Mouse (Mus musculus) midbrain, embryonic 13.5 days (tissue): ENCODE measurements around the gene Nectin2. TPM values are rescaled to one million over a fixed set of nuclear protein-coding genes. Genes with fewer than 3 reads are reported as not detected.
"Not testable (repeated sequence)": the region's sequence is repeated elsewhere in the genome, so short reads cannot be mapped to it uniquely, and the experiment has no call there.

Experiments
- ATAC-seq: fragments of 200-750 bp; cut with Nextera tagmentation; 2 replicates; pipeline ENCODE4 v1.8.0; 2017; ENCODE audit warnings: mild to moderate bottlenecking, moderate TSS enrichment, moderate library complexity
- H3K27ac ChIP-seq: fragments of 300-500 bp; sonication (generic); 2 replicates; pipeline ENCODE4 v1.5.1; 2015; ENCODE audit warnings: inconsistent platforms, mild to moderate bottlenecking, moderate library complexity
- H3K27me3 ChIP-seq: fragments of 300-500 bp; sonication (generic); 2 replicates; pipeline ENCODE4 v1.6.1; 2015; ENCODE audit warnings: mild to moderate bottlenecking, inconsistent platforms
- H3K36me3 ChIP-seq: fragments of 300-500 bp; sonication (generic); 2 replicates; pipeline ENCODE4 v1.6.1; 2015; ENCODE audit warnings: mild to moderate bottlenecking, inconsistent platforms
- H3K4me1 ChIP-seq: fragments of 300-500 bp; sonication (generic); replicated peaks from 2 replicates; pipeline ENCODE4 v1.6.1; 2015; ENCODE audit warnings: inconsistent platforms
- H3K4me2 ChIP-seq: fragments of 300-500 bp; sonication (generic); replicated peaks from 2 replicates; pipeline ENCODE4 v1.6.1; 2015; ENCODE audit warnings: moderate library complexity, mild to moderate bottlenecking, inconsistent platforms
- H3K4me3 ChIP-seq: fragments of 300-500 bp; sonication (generic); replicated peaks from 2 replicates; pipeline ENCODE4 v1.5.1; 2015; ENCODE audit warnings: mild to moderate bottlenecking, inconsistent platforms
- H3K9ac ChIP-seq: fragments of 300-500 bp; sonication (generic); replicated peaks from 2 replicates; pipeline ENCODE4 v1.6.1; 2015; ENCODE audit warnings: mild to moderate bottlenecking, inconsistent platforms
- H3K9me3 ChIP-seq: fragments of 300-500 bp; sonication (generic); 2 replicates; pipeline ENCODE4 v1.6.1; 2016; ENCODE audit warnings: mild to moderate bottlenecking, inconsistent platforms
- WGBS: fragments of 180-500 bp; shearing (Covaris S2); methylation state at CpG from one replicate; pipeline ENCODE4 v1.1.7; 2015; 5-methylcytosine and 5-hydroxymethylcytosine counted together
- polyA plus RNA-seq: library from polyadenylated mRNA; unstranded; fragments of >200 nt; fragmentation: Nextera tagmentation; extraction: Ambion mirVana; gene quantifications from 2 replicates; pipeline ENCODE4 v1.2.1, GENCODE M21; 2015

Nectin2 gene
- polyA plus RNA-seq, 1 experiment from 2014 or later = 48.0 TPM

DNA sequence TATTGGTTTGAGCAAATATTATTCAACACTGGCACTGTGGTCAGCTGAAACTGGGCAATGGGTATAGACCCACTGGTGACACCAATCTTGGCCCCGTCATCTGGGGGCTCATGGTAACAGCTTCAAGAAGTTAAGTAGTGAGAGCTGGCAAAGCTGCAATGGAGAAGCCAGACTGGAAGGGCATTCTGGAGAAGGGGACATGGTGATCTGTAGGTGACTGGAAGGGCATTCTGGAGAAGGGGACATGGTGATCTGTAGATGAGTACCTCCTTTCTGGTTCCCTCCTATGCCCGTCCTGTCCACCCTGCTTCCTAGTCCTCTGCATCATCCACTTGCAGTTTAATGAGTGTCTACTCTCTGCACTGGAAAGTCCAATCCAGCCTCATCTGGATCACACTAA, 61.7 kb downstream of the Nectin2 start:
- Histone ChIP-seq H3K27ac (no peak overlapping the region), H3K36me3 (no peaks in the 10 kb centered on the region), H3K4me1 (0 out of 2 replicates have a peak, but pooled peaks cover 6% of the 10 kb centered on the region), H3K27me3 (no peaks in the 10 kb centered on the region), H3K9ac (no peak overlapping the region), H3K9me3 (no peaks in the 10 kb centered on the region), H3K4me3 (no peak overlapping the region), H3K4me2 (no peak overlapping the region)
- 94% methylated on average over 2 of the region's 2 CpGs for WGBS
- ATAC-seq = no peak

- H3K27me3 ChIP-seq = no peaks in the 10 kb centered on the region
- WGBS = 90% methylated on average over 10 of the region's 10 CpGs
- H3K27ac ChIP-seq = no peak overlapping the region
- H3K4me1 ChIP-seq = 0 out of 2 replicates have a peak, but pooled peaks cover under 1% of the 10 kb centered on the region
- H3K4me2 ChIP-seq = no peak overlapping the region
- no peak overlapping the region for H3K9ac ChIP-seq
- no peak for ATAC-seq
- no peak overlapping the region for H3K4me3 ChIP-seq
- no peaks in the 10 kb centered on the region for H3K36me3 ChIP-seq
- H3K9me3 ChIP-seq = no peaks in the 10 kb centered on the region
Measured at GRCm38 (mm10) chr7:19688101-19688500, 62.2 kb downstream of the Nectin2 start.

DNA sequence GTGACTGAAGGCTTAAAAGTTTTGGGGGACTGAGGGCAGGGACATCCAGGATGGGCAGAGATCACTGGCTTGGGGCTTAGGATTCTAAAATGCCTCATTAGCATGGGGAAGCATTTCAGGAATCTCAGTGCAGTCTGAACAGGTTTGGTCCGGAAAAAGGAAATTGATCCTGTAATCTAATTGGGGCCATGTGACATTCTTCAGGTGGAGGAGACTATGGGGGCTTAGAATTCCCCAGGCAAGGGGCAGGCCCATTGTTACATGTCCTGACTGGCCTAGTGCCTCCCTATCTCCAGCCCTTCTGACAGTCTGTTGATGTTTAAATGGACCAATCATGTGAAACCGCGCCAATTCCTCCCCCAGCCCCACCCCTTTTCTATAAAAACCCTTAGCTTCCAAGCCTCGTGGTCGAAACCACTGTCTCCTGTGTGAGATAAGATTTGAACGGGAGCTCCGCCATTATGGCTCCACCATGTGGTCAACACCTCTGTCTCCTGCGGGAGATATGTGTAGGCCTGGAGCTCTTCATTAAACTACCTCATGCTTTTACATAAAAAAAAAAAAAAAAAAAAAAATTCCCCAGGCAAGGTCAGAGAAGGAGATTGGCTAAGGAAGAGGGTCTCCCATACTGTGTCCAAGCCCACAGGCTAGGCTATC, 63.2 kb downstream of the Nectin2 start:
- not testable (repeated sequence) for H3K9me3 ChIP-seq, H3K9ac ChIP-seq, H3K36me3 ChIP-seq, H3K4me3 ChIP-seq, H3K4me2 ChIP-seq, H3K27me3 ChIP-seq, H3K27ac ChIP-seq, ATAC-seq, H3K4me1 ChIP-seq
- WGBS = 81% methylated on average over 8 of the region's 8 CpGs

GRCm38 (mm10) chr7:19686521-19686920, 63.8 kb downstream of the Nectin2 start:
- no peaks in the 10 kb centered on the region for H3K36me3 ChIP-seq
- WGBS = 85% methylated on average over 6 of the region's 6 CpGs
- no peaks in the 10 kb centered on the region for H3K9me3 ChIP-seq
- no peak overlapping the region for H3K4me3 ChIP-seq
- no peak overlapping the region for H3K4me2 ChIP-seq
- no peak for ATAC-seq
- no peaks in the 10 kb centered on the region for H3K4me1 ChIP-seq
- no peak overlapping the region for H3K9ac ChIP-seq
- H3K27ac ChIP-seq = no peak overlapping the region
- H3K27me3 ChIP-seq = no peaks in the 10 kb centered on the region

DNA sequence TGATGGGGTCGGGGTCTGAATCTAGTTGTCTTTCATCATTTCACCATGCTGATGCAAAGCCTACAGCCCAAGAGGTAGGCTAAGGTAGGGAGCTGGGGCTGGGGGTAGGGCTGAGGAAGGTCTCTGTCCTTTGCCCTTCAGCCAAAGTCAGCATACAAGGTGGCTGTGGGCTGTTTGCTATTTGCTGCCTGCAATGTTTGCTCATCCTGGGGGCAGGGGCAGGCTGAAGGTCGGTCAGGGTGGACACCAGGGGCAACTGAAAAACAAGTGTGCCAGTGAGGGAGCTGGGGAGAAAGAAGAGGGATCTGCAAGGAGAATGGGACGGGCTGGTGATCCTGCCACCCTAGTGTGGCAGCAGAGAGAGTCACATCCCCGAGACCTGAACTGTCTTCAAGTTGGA, 64.9 kb downstream of the Nectin2 start:
- no peak for ATAC-seq
- H3K27me3 ChIP-seq = no peaks in the 10 kb centered on the region
- H3K27ac ChIP-seq = no peak overlapping the region
- WGBS = 73% methylated on average over 4 of the region's 4 CpGs
- no peak overlapping the region for H3K4me3 ChIP-seq
- no peak overlapping the region for H3K4me2 ChIP-seq
- H3K4me1 ChIP-seq = no peaks in the 10 kb centered on the region
- no peaks in the 10 kb centered on the region for H3K36me3 ChIP-seq
- H3K9me3 ChIP-seq = no peaks in the 10 kb centered on the region
- no peak overlapping the region for H3K9ac ChIP-seq

DNA sequence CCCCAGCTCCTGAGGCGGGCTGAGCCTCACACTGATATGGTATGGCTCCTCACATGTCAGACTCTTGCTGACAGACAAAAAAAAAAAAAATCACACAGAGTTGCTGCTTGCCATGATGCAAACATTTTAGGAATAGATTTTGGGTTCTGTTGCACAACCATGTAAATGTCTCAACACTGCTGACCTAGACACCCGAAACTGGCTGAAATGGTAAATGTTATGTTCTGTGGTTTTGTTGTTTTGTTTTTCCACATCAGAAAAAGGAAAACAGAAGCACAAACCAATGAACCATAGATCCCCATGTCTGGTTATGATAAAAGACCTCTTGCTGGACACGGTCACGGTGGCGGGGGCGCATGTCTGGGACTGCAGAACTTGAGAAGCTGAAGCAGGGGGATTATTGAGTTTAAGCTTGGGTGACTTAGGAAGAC, 66.5 kb downstream of the Nectin2 start:
- H3K27ac ChIP-seq = no peak overlapping the region
- H3K9ac ChIP-seq = no peak overlapping the region
- H3K27me3 ChIP-seq = no peaks in the 10 kb centered on the region
- no peaks in the 10 kb centered on the region for H3K36me3 ChIP-seq
- WGBS = 90% methylated on average over 6 of the region's 6 CpGs
- H3K9me3 ChIP-seq = no peaks in the 10 kb centered on the region
- no peak overlapping the region for H3K4me2 ChIP-seq
- ATAC-seq = no peak
- H3K4me1 ChIP-seq = no peaks in the 10 kb centered on the region
- H3K4me3 ChIP-seq = no peak overlapping the region

DNA sequence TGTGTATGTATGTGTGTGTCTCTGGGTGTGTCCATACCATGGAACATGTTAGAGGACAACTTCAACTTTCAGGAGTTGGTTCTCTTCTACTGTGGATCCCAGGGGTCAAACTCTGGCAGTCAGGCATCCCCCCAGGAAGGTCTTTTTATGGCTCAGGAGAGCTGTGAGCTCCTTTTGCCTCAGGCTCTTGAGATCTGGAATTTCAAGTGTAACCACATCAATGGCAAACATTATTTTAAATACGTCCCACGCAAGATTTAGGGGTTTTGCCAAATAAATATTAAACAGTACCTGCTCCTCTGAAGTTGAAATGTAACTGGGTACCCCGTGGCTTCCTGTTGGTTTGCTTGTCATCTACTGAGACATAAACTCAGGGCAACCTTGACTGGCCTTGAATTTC, 67.3 kb downstream of the Nectin2 start:
- Histone ChIP-seq H3K4me1 (no peaks in the 10 kb centered on the region), H3K9me3 (no peaks in the 10 kb centered on the region), H3K27ac (no peak overlapping the region), H3K36me3 (no peaks in the 10 kb centered on the region), H3K27me3 (no peaks in the 10 kb centered on the region), H3K4me3 (no peak overlapping the region), H3K9ac (no peak overlapping the region), H3K4me2 (no peak overlapping the region)
- no peak for ATAC-seq
- WGBS = 81% methylated on average over 3 of the region's 3 CpGs

DNA sequence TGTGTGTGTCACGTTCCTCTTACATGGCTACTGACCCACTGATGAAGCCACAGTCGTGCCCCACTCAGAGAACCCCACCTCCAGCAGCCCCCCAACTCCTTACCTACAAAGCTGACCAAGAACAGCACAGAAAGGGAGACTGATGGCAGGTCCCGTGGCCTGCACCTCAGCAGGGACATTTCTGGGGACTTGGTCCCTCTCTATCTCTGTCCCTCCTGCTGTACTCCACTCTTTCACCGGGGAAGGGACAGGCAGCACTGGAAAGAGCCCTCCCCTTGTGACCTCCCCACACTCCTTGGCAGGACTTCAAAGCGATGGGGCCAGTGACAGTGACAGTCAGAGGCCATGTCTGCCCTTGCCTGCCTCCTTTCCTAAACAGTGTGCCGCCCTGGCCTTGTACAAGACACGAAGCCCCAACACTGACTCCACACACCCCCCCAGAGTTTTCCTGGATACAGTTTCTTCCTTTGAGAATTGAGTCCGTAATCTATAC, 69.0 kb downstream of the Nectin2 start, which contains the start of the genes Gm44805 and Apoc4:
Gm44805 (minus strand) TSS at position 222 of the 493 bp plus-strand sequence.
Apoc4 (minus strand) TSS at position 278 of the 493 bp plus-strand sequence.
- no peak within 1 kb of the TSS for H3K27ac ChIP-seq
- H3K4me3 ChIP-seq = no peak within 1 kb of the TSS
- H3K9me3 ChIP-seq = no peaks in the 10 kb centered on the region
- H3K36me3 ChIP-seq = no peaks in the 10 kb centered on the region
- WGBS = 68% methylated on average over 8 of the region's 8 CpGs
- no peaks in the 10 kb centered on the region for H3K27me3 ChIP-seq
- no peak within 1 kb of the TSS for H3K9ac ChIP-seq
- no peaks in the 10 kb centered on the region for H3K4me1 ChIP-seq
- no peak for ATAC-seq
- no peak within 1 kb of the TSS for H3K4me2 ChIP-seq

DNA sequence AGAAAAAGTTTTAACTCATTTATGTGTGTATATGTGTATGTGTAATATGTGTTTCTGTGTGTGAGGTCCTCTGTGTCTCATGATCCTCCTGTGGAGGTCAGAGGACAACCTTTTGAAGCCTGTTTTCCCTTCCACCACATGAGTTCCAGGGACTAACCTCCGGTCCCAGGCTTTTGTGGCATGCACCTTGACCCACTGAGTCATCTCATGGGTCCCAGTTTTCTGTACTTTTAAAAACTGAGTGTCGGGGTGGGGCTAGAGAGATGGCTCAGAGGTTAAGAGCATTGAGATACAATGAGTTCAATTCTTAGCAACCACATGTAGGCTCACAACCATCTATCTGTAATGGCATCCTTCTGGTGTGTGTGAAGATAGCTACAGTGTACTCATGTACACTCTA, 69.6 kb downstream of the Nectin2 start:
- Histone ChIP-seq H3K4me1 (no peaks in the 10 kb centered on the region), H3K9me3 (no peaks in the 10 kb centered on the region), H3K36me3 (no peaks in the 10 kb centered on the region), H3K27me3 (no peaks in the 10 kb centered on the region), H3K9ac (no peak overlapping the region), H3K4me3 (no peak overlapping the region), H3K27ac (no peak overlapping the region), H3K4me2 (no peak overlapping the region)
- ATAC-seq = no peak
- WGBS = 93% methylated on average over 2 of the region's 2 CpGs

GRCm38 (mm10) chr7:19678901-19679300, 71.4 kb downstream of the Nectin2 start:
- WGBS = 85% methylated on average over 3 of the region's 3 CpGs
- no peaks in the 10 kb centered on the region for H3K4me1 ChIP-seq
- ATAC-seq = no peak
- H3K9ac ChIP-seq = no peak overlapping the region
- no peak overlapping the region for H3K27ac ChIP-seq
- H3K9me3 ChIP-seq = no peaks in the 10 kb centered on the region
- no peak overlapping the region for H3K4me3 ChIP-seq
- no peaks in the 10 kb centered on the region for H3K36me3 ChIP-seq
- no peaks in the 10 kb centered on the region for H3K27me3 ChIP-seq
- no peak overlapping the region for H3K4me2 ChIP-seq

GRCm38 (mm10) chr7:19677872-19678271, 72.4 kb downstream of the Nectin2 start, which contains the start of gene Apoc2:
Apoc2 (minus strand) TSS chr7:19677941.
- H3K4me3 ChIP-seq = no peak within 1 kb of the TSS
- H3K9me3 ChIP-seq = no peaks in the 10 kb centered on the region
- H3K4me1 ChIP-seq = no peaks in the 10 kb centered on the region
- no peaks in the 10 kb centered on the region for H3K36me3 ChIP-seq
- no peak for ATAC-seq
- H3K4me2 ChIP-seq = no peak within 1 kb of the TSS
- H3K27me3 ChIP-seq = no peaks in the 10 kb centered on the region
- 86% methylated on average over 8 of the region's 8 CpGs for WGBS
- no peak within 1 kb of the TSS for H3K27ac ChIP-seq
- H3K9ac ChIP-seq = no peak within 1 kb of the TSS

DNA sequence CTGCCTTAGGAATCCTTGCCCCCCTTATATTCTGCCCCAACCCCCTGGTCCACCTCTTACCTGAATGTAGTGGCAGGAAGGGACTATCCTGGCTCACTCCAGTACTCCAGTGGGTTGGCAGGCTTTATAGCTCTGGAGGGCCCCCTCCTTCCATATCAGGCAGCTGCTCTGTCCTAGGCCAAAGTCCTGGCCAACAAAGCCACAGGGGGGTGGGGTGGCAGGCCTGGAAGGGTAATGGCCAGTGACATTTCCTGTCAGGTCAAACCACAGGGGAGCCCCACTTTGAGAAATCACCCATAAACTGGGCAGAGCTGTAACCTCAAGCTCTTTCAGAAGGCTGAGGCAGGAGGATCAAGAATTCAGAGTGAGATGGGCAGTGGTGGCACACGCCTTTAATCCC, 73.6 kb downstream of the Nectin2 start:
- Histone ChIP-seq H3K9me3 (no peaks in the 10 kb centered on the region), H3K9ac (no peak overlapping the region), H3K27ac (no peak overlapping the region), H3K27me3 (no peaks in the 10 kb centered on the region), H3K4me2 (no peak overlapping the region), H3K4me3 (no peak overlapping the region), H3K36me3 (no peaks in the 10 kb centered on the region), H3K4me1 (no peaks in the 10 kb centered on the region)
- WGBS = 75% methylated on average over 1 of the region's 1 CpGs
- no peak for ATAC-seq

- WGBS = 86% methylated on average over 10 of the region's 10 CpGs
- no peak overlapping the region for H3K4me2 ChIP-seq
- H3K4me3 ChIP-seq = no peak overlapping the region
- no peaks in the 10 kb centered on the region for H3K27me3 ChIP-seq
- H3K9ac ChIP-seq = no peak overlapping the region
- H3K9me3 ChIP-seq = no peaks in the 10 kb centered on the region
- H3K4me1 ChIP-seq = no peaks in the 10 kb centered on the region
- H3K36me3 ChIP-seq = no peaks in the 10 kb centered on the region
- no peak for ATAC-seq
- H3K27ac ChIP-seq = no peak overlapping the region
Measured at GRCm38 (mm10) chr7:19675824-19676223, 74.5 kb downstream of the Nectin2 start.
